Mouse (Mus musculus) intestine, embryonic 14.5 days (tissue): Measurements from ENCODE around the gene Mef2a. TPM values are rescaled to one million over a fixed set of nuclear protein-coding genes. Genes with fewer than 3 reads are reported as not detected.

Source experiments
- ATAC-seq: fragments of 200-750 bp; cut with Nextera tagmentation; replicated peaks from 2 replicates; pipeline ENCODE4 v1.8.0; 2017; ENCODE audit warnings: low read depth, moderate number of reproducible peaks, moderate TSS enrichment, moderate library complexity; ENCODE audit not compliant: low FRiP score, low TSS enrichment
- DNase-seq: peaks from one replicate; pipeline ENCODE4 v3.0.0-alpha.2; 2018; ENCODE audit warnings: low spot score
- H3K27ac ChIP-seq: fragments of 300-500 bp; sonication (generic); 2 replicates; pipeline ENCODE4 v1.5.1; 2014; ENCODE audit warnings: low read depth, mild to moderate bottlenecking, control low read depth
- H3K27me3 ChIP-seq: fragments of 300-500 bp; sonication (generic); replicated peaks from 2 replicates; pipeline ENCODE4 v1.6.1; 2014; ENCODE audit warnings: low read length, control low read depth; ENCODE audit not compliant: control insufficient read depth, insufficient read depth
- H3K36me3 ChIP-seq: fragments of 300-500 bp; sonication (generic); 2 replicates; pipeline ENCODE4 v1.6.1; 2014; ENCODE audit warnings: low read length, control low read depth; ENCODE audit not compliant: control insufficient read depth, insufficient read depth
- H3K4me1 ChIP-seq: fragments of 300-500 bp; sonication (generic); replicated peaks from 2 replicates; pipeline ENCODE4 v1.6.1; 2014; ENCODE audit warnings: low read length, control low read depth, mixed read lengths; ENCODE audit not compliant: control insufficient read depth, insufficient read depth
- H3K4me2 ChIP-seq: fragments of 300-500 bp; sonication (generic); 2 replicates; pipeline ENCODE4 v1.6.1; 2014; ENCODE audit warnings: low read length
- H3K4me3 ChIP-seq: fragments of 300-500 bp; sonication (generic); 2 replicates; pipeline ENCODE4 v1.5.1; 2014; ENCODE audit warnings: low read depth, low read length, control low read depth, mixed read lengths
- H3K9ac ChIP-seq: fragments of 300-500 bp; sonication (generic); 2 replicates; pipeline ENCODE4 v1.6.1; 2014; ENCODE audit warnings: mild to moderate bottlenecking, low read length
- H3K9me3 ChIP-seq: fragments of 300-500 bp; sonication (generic); 2 replicates; pipeline ENCODE4 v1.6.1; 2016; ENCODE audit warnings: low read length, control low read depth; ENCODE audit not compliant: control insufficient read depth
- WGBS: fragments of 180-500 bp; shearing (Covaris S2); extraction: QIAGEN DNeasy Blood & Tissue Kit; methylation state at CpG from one replicate; pipeline ENCODE4 v1.1.7; 2014; 5-methylcytosine and 5-hydroxymethylcytosine counted together
- polyA plus RNA-seq: library from polyadenylated mRNA; unstranded; fragments of >200 nt; fragmentation: Nextera tagmentation; extraction: Ambion mirVana; gene quantifications from 2 replicates; pipeline ENCODE4 v1.2.1, GENCODE M21; 2014

Gene Mef2a
- polyA plus RNA-seq, 1 experiment from 2014 or later, result 35.3 TPM

DNA sequence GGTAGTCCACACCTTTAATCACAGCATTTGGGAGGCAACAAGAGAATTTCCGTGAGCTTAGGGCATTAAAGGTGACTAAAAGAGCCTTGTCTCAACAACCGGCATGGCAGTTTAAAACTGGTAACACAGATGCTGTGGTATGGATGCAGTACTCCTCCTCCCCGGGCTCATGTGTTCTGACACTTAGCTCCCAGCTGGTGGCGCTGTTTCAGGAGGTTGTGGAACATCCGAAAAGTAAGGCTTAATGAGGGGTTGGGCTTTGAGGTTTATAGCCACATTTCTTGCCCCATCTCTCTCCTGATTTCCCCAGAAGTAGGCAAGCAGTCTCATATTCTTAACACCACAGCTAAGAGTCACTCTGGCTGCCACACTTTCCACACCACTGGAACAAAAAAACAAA lies 16.8 kb downstream of the Mef2a start:
- H3K27me3 ChIP-seq, result no peaks in the 10 kb centered on the region
- DNase-seq (no peak), ATAC-seq (no peak)
- H3K4me2 ChIP-seq, result no peak overlapping the region
- peaks cover 9% of the 10 kb centered on the region; the same call in 1 of the 2 replicates for H3K9me3 ChIP-seq
- WGBS, result 94% methylated on average over 5 of the region's 5 CpGs
- H3K4me1 ChIP-seq, result no peaks in the 10 kb centered on the region
- no peaks in the 10 kb centered on the region; the same call in 1 of the 2 replicates for H3K36me3 ChIP-seq
- H3K9ac ChIP-seq, result no peak overlapping the region
- H3K27ac ChIP-seq, result no peak overlapping the region
- H3K4me3 ChIP-seq, result no peak overlapping the region

DNA sequence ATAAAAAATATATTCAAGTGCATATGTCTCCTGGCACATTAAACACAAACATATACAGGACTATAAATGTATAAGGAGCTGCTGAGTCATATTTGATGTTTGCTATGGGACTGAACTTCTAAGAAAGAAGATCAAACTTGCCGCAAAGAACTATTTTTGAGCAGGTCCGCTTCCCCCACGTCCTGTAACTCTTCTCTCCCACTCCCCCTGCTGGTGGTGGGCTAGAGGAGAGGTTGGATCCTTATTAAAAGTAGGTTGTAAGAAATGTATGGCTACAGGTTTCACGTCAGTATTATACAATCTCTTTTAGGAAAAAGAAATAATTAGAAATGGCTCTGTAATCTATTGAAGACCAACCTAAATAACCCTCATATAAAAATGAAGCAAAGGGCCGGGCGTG lies 19.0 kb downstream of the Mef2a start:
- ATAC-seq (no peak), DNase-seq (no peak)
- Histone ChIP-seq H3K4me2 (no peak overlapping the region), H3K27ac (no peak overlapping the region), H3K9me3 (peaks cover 9% of the 10 kb centered on the region; the same call in 1 of the 2 replicates), H3K4me3 (no peak overlapping the region), H3K4me1 (no peaks in the 10 kb centered on the region), H3K36me3 (no peaks in the 10 kb centered on the region; the same call in 1 of the 2 replicates), H3K27me3 (no peaks in the 10 kb centered on the region), H3K9ac (no peak overlapping the region)
- WGBS, result 89% methylated on average over 6 of the region's 6 CpGs

DNA sequence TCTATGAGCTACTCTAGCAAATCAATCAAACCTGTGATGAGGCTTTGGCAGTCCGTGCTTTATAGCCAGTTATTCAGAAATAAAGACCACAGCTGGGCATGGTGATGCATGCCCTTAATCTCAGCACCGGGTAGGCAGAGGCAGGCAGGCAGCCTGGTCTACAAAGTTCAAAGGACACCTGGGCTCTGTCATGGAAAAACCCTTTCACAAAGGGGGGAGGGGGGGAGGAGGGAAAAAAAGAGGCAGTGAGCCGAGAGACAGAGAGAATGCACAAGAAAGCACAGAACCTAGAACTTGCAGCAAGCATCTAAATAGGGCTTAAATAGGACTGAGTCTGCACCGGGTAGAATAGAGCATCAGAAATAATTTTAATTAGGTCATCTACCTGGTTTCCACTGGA lies 19.7 kb downstream of the Mef2a start:
- Histone ChIP-seq H3K4me1 (no peaks in the 10 kb centered on the region), H3K36me3 (no peaks in the 10 kb centered on the region; the same call in 1 of the 2 replicates), H3K4me2 (no peak overlapping the region), H3K9me3 (peaks cover 9% of the 10 kb centered on the region; the same call in 1 of the 2 replicates), H3K27me3 (no peaks in the 10 kb centered on the region), H3K27ac (no peak overlapping the region), H3K4me3 (no peak overlapping the region), H3K9ac (no peak overlapping the region)
- 76% methylated on average over 4 of the region's 4 CpGs for WGBS
- DNase-seq (no peak), ATAC-seq (no peak)

DNA sequence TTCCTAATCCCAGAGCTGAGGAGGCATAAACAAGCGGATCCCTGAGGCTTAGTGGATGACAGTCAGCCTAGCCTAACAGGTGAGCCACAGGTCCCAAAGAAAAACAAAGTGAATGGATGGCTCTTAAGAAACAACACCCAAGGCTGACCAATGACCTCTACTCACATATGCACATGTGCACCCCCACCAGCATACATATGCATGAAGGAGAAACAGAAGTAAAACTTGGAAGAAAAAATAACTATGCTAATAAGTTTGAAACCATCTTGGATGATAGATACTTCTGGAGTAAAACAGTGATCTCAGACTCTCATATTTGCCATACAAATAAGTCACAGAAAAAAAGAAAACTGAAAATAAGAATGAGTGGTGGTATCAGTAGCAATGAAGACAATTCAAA lies 28.2 kb downstream of the Mef2a start:
- 97% methylated on average over 1 of the region's 1 CpGs for WGBS
- Histone ChIP-seq H3K4me2 (no peak overlapping the region), H3K9ac (no peak overlapping the region), H3K4me1 (no peaks in the 10 kb centered on the region), H3K9me3 (no peaks in the 10 kb centered on the region), H3K4me3 (no peak overlapping the region), H3K27ac (no peak overlapping the region), H3K36me3 (peaks cover 4% of the 10 kb centered on the region), H3K27me3 (no peaks in the 10 kb centered on the region)
- ATAC-seq, result no peak
- no peak for DNase-seq

DNA sequence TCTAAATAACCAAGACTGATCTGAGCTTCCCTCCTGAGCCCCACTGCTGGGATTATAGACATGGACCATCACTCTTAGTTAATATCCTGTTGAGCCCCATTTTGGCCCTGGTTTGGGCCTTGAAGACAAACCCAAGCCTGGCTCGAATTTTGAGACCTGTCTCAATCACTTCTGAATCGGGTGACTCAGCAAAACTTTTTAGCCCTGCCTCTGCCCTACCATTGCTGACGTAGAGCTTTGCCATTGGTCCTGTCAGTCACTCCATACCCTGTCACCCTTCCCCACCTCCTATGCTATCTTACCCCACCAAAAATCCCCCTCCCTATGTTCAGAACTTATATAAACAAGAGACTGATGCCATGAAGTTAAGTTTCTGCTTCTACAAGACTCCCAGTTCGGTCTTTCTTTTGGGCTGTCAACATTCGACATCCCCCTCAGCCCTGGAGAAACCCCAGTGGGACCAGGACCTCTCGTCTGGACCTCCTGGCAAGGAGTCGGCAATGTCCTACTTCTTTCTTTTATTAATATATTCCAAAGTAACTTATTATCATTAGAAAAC lies 30.5 kb downstream of the Mef2a start:
- no peaks in the 10 kb centered on the region for H3K4me1 ChIP-seq
- H3K27ac ChIP-seq, result no peak overlapping the region
- WGBS, result 88% methylated on average over 7 of the region's 7 CpGs
- ATAC-seq (no peak), DNase-seq (no peak)
- H3K9me3 ChIP-seq, result no peaks in the 10 kb centered on the region
- no peak overlapping the region for H3K9ac ChIP-seq
- no peak overlapping the region for H3K4me2 ChIP-seq
- no peaks in the 10 kb centered on the region for H3K27me3 ChIP-seq
- no peak overlapping the region for H3K4me3 ChIP-seq
- no peaks in the 10 kb centered on the region for H3K36me3 ChIP-seq

DNA sequence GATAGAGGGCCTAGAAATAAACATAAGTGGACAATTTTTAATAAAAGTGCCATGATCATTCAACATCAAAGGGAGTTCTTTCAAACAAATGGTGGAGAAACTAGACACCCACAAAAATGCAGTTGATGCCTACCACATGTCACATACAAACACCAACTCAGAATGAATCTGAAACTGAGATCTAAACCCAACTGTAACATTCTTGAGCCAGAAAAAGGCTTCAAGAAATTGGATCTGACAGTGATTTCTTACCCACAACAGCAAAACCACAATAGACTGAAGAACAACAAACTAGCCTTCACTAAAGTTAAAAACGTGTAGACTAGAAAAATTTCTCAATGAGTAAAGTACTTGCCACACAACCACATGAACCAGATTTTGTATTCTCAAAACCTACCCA lies 52.3 kb downstream of the Mef2a start:
- DNase-seq (no peak), ATAC-seq (no peak)
- H3K36me3 ChIP-seq, result peaks cover 5% of the 10 kb centered on the region; the same call in 1 of the 2 replicates
- H3K27me3 ChIP-seq, result no peaks in the 10 kb centered on the region
- H3K9ac ChIP-seq, result no peak overlapping the region
- WGBS, result 78% methylated on average over 1 of the region's 1 CpGs
- no peak overlapping the region for H3K4me2 ChIP-seq
- H3K27ac ChIP-seq, result no peak overlapping the region
- H3K9me3 ChIP-seq, result no peaks in the 10 kb centered on the region
- H3K4me1 ChIP-seq, result no peaks in the 10 kb centered on the region
- H3K4me3 ChIP-seq, result no peak overlapping the region

DNA sequence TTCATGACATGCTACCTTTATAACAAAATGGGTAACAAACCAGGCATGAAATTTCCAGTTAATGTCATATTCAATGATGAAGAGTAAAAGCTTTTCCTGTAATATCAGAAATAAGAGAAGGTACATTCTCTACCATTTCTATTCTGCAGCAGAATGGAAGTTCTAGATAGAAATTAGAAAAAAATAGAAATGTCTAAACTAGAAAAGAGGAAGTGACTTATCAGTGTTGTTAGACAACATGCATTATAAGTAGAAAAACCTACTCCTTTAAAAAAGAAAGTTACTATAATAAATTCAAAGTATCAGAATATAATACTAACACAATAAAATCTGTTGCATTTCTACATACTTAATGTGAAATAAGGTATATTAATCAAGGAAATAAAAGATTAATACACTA lies 54.0 kb downstream of the Mef2a start:
- Histone ChIP-seq H3K9ac (no peak overlapping the region), H3K4me1 (no peaks in the 10 kb centered on the region), H3K4me2 (no peak overlapping the region), H3K27ac (no peak overlapping the region), H3K9me3 (no peaks in the 10 kb centered on the region), H3K27me3 (no peaks in the 10 kb centered on the region), H3K36me3 (peaks cover 6% of the 10 kb centered on the region), H3K4me3 (no peak overlapping the region)
- DNase-seq (no peak), ATAC-seq (no peak)

DNA sequence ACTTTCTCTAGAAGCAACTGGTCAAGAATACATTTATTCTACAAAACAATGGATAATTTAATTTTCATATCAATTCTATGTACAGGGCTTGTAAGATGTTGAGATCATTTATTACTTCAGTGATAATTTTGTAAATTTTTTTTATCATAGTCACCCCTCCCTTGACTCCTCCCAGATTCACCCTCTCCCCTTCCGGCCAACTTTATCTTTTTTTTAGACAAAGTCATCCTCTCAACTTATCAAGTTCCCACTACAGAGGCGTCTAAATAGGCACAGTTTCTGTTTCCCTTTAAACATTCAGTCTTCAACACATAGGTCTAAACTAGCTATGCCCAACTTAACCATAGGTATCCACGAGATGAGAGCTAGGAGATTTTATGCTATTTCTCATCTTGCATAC lies 59.5 kb downstream of the Mef2a start:
- no peaks in the 10 kb centered on the region for H3K4me1 ChIP-seq
- H3K27ac ChIP-seq, result no peak overlapping the region
- 92% methylated on average over 3 of the region's 3 CpGs for WGBS
- no peak for ATAC-seq
- DNase-seq, result no peak
- H3K9ac ChIP-seq, result no peak overlapping the region
- H3K9me3 ChIP-seq, result no peaks in the 10 kb centered on the region
- peaks cover 10% of the 10 kb centered on the region for H3K36me3 ChIP-seq
- no peaks in the 10 kb centered on the region for H3K27me3 ChIP-seq
- H3K4me3 ChIP-seq, result no peak overlapping the region
- H3K4me2 ChIP-seq, result no peak overlapping the region

DNA sequence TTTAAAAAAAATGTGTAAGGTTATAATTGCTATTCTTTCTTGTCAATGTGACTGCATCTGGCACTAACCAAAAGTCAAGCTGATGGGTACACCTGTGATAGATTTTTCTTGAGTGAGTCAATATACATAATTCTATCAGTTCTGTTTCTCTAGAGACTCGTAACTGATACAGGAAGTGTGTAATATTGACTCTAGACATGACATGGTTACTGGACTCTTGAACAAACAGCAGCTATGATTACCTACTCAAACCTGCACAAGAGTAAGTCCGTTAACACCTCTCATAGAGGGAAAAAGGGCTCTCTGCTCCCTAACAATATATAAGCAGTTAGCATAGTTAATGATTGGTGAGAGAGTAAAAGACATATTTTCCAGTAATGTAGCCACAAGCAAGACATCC lies 62.5 kb downstream of the Mef2a start:
- ATAC-seq (no peak), DNase-seq (no peak)
- H3K9ac ChIP-seq, result no peak overlapping the region
- no peak overlapping the region for H3K27ac ChIP-seq
- H3K4me1 ChIP-seq, result no peaks in the 10 kb centered on the region
- no peaks in the 10 kb centered on the region for H3K9me3 ChIP-seq
- no peaks in the 10 kb centered on the region for H3K27me3 ChIP-seq
- H3K4me2 ChIP-seq, result no peak overlapping the region
- H3K36me3 ChIP-seq, result peaks cover 6% of the 10 kb centered on the region; the same call in 1 of the 2 replicates
- no peak overlapping the region for H3K4me3 ChIP-seq
- WGBS, result 78% methylated on average over 2 of the region's 2 CpGs
